19 mouse cellular contexts compared by ENCODE assay signal in genomic region chrX:121270071-121270470, GRCm38 (mm10).
DNase-seq lines count a peak whose midpoint lies in the region; ATAC-seq and TF ChIP-seq lines count a peak whose summit lies in the region.
"Had no signal": no experiment of that assay in that cellular context is flagged by ENCODE, and none has a peak within 500 bp of the region (broad histone marks: within the 10 kb centered on the region; RNA-seq: fewer than 3 reads in every experiment).

No protein-coding gene starts in this region.

- H3K9ac ChIP-seq in kidney, postnatal 0 days (ENCODE audit: low read depth, low read length) = no peak overlapping the region
- H3K9ac ChIP-seq in kidney, embryonic 14.5 days (ENCODE audit: low read depth, low read length) = no peak overlapping the region
- H3K9ac ChIP-seq in MEL (ENCODE audit: control insufficient read depth, low read depth, low read length, poor library complexity, severe bottlenecking) = no peak overlapping the region
- H3K9ac ChIP-seq: forebrain, embryonic 13.5 days; kidney, embryonic 15.5 days had no signal

- no peak overlapping the region for H3K27ac ChIP-seq in kidney, postnatal 0 days
- H3K27ac ChIP-seq in kidney, embryonic 14.5 days (ENCODE audit: low read depth, low read length) = no peak overlapping the region
- no peak overlapping the region for H3K27ac ChIP-seq in MEL (ENCODE audit: control insufficient read depth, low read depth, low read length)
- H3K27ac ChIP-seq: forebrain, embryonic 13.5 days; gastrocnemius, adult 2 months; heart, adult 2 months; kidney, embryonic 15.5 days had no signal

- peak; percentile 37 for TF ChIP-seq RAD21 in MEL (IDR thresholded peaks at IDR 0.05; ENCODE audit: low read depth, low read length)

- no peak overlapping the region for H3K4me3 ChIP-seq in kidney, postnatal 0 days (replicated peaks; ENCODE audit: low read depth, low read length)
- H3K4me3 ChIP-seq in kidney, embryonic 14.5 days (ENCODE audit: low read length) = no peak overlapping the region
- H3K4me3 ChIP-seq in MEL (ENCODE audit: control insufficient read depth in 1 of 2, insufficient read depth in 1 of 2, low read depth in 2 of 2, low read length in 2 of 2) = no peak overlapping the region
- H3K4me3 ChIP-seq: forebrain, embryonic 13.5 days; gastrocnemius, adult 2 months; heart, adult 2 months; kidney, embryonic 15.5 days; myocyte had no signal

- no peaks in the 10 kb centered on the region for H3K9me3 ChIP-seq in kidney, postnatal 0 days (replicated peaks; ENCODE audit: low read length)
- no peaks in the 10 kb centered on the region for H3K9me3 ChIP-seq in kidney, embryonic 14.5 days (ENCODE audit: control insufficient read depth, low read length)
- H3K9me3 ChIP-seq in MEL (replicated peaks; ENCODE audit: insufficient read depth, low read length) = no peaks in the 10 kb centered on the region
- H3K9me3 ChIP-seq: forebrain, embryonic 13.5 days; kidney, embryonic 15.5 days had no signal

- no peak overlapping the region for H3K4me2 ChIP-seq in kidney, postnatal 0 days (ENCODE audit: low read length)
- no peak overlapping the region for H3K4me2 ChIP-seq in kidney, embryonic 14.5 days (replicated peaks; ENCODE audit: low read depth, low read length)
- H3K4me2 ChIP-seq: forebrain, embryonic 13.5 days; kidney, embryonic 15.5 days; liver, embryonic 11.5 days had no signal

- H3K36me3 ChIP-seq in kidney, postnatal 0 days (ENCODE audit: insufficient read depth, low read length) = no peaks in the 10 kb centered on the region
- no peaks in the 10 kb centered on the region for H3K36me3 ChIP-seq in kidney, embryonic 14.5 days (ENCODE audit: control insufficient read depth, insufficient read depth, low read length)
- peaks cover 0 to 5% of the 10 kb centered on the region in 2 experiments; a peak in 2 of 4 replicates for H3K36me3 ChIP-seq in MEL (ENCODE audit: control insufficient read depth in 1 of 2, insufficient read depth in 2 of 2, low read length in 2 of 2)
- H3K36me3 ChIP-seq: kidney, embryonic 15.5 days had no signal

- TF ChIP-seq POLR2A in MEL (IDR thresholded peaks at IDR 0.05; ENCODE audit: control insufficient read depth in 1 of 2, insufficient read depth in 1 of 2, low read depth in 1 of 2, low read length in 2 of 2, poor library complexity in 1 of 2) = no peak

- peak; percentile 20 for DNase-seq in embryo, embryonic 11 days
- no peak for DNase-seq in embryo, embryonic 10.5 days (ENCODE audit: low spot score)
- DNase-seq in kidney, postnatal 0 days (ENCODE audit: low spot score) = peak; percentile 1
- DNase-seq in MEL (ENCODE audit: low read depth, low spot score) = peak; percentile 79
- peak; percentile 21 for DNase-seq in large intestine, adult 2 months (ENCODE audit: low read depth, low spot score)
- DNase-seq in urinary bladder, postnatal 10 days (ENCODE audit: low spot score) = no peak
- DNase-seq in cerebellum, adult 11-12 months = no peak
- DNase-seq: adrenal gland, postnatal 14 days; cerebellum, postnatal 14 days; gastrocnemius, adult 2 months; heart, adult 2 months; right cerebral cortex, postnatal 25 days; thymus, postnatal 36 days had no signal

- no peak for ATAC-seq in kidney, postnatal 0 days (replicated peaks; ENCODE audit: low FRiP score, low read depth)
- no peak for ATAC-seq in kidney, embryonic 14.5 days (ENCODE audit: low FRiP score, low TSS enrichment)
- ATAC-seq: forebrain, embryonic 13.5 days; lung, postnatal 0 days had no signal

- no peak for TF ChIP-seq CTCF in kidney, postnatal 0 days (IDR thresholded peaks at IDR 0.05; ENCODE audit: low read depth)
- peak in 1 of 3 experiments; percentile 14; a peak in 2 of 6 replicates for TF ChIP-seq CTCF in MEL (IDR thresholded peaks at IDR 0.05 in 2 of 3, conservative IDR thresholded peaks at IDR 0.05 in 1 of 3; ENCODE audit: control insufficient read depth in 1 of 3, insufficient read depth in 1 of 3, low read depth in 2 of 3, low read length in 3 of 3, poor library complexity in 1 of 3, severe bottlenecking in 1 of 3)

- no peak for TF ChIP-seq EP300 in MEL (IDR thresholded peaks at IDR 0.05; ENCODE audit: low read depth in 1 of 2, low read length in 2 of 2)

- no peaks in the 10 kb centered on the region for H3K27me3 ChIP-seq in kidney, postnatal 0 days (ENCODE audit: insufficient read depth, low read length)
- H3K27me3 ChIP-seq in kidney, embryonic 14.5 days (ENCODE audit: control insufficient read depth, insufficient read depth, low read length) = no peaks in the 10 kb centered on the region
- no peaks in the 10 kb centered on the region for H3K27me3 ChIP-seq in MEL (ENCODE audit: control insufficient read depth in 1 of 2, insufficient read depth in 2 of 2, low read length in 2 of 2)
- H3K27me3 ChIP-seq: forebrain, embryonic 13.5 days; kidney, embryonic 15.5 days had no signal

- H3K4me1 ChIP-seq in kidney, postnatal 0 days (replicated peaks; ENCODE audit: insufficient read depth, low read length) = no peaks in the 10 kb centered on the region
- no peaks in the 10 kb centered on the region for H3K4me1 ChIP-seq in kidney, embryonic 14.5 days (ENCODE audit: control insufficient read depth, insufficient read depth, low read length)
- peaks cover 0 to 4% of the 10 kb centered on the region in 2 experiments; a peak in 1 of 4 replicates for H3K4me1 ChIP-seq in MEL (ENCODE audit: control insufficient read depth in 1 of 2, insufficient read depth in 2 of 2, low read length in 2 of 2)
- H3K4me1 ChIP-seq: forebrain, embryonic 13.5 days; kidney, embryonic 15.5 days had no signal

- no peaks in the 10 kb centered on the region for H3K79me2 ChIP-seq in MEL (ENCODE audit: control insufficient read depth, insufficient read depth, low read length, poor library complexity)

TF ChIP-seq in MEL, 35 proteins besides CTCF, POLR2A, EP300 and RAD21:
- TF ChIP-seq E2F4 (IDR thresholded peaks at IDR 0.05; ENCODE audit: borderline replicate concordance, low read depth, low read length) (no peak), GABPA (IDR thresholded peaks at IDR 0.05; ENCODE audit: low read depth, low read length) (no peak), SIN3A (IDR thresholded peaks at IDR 0.05; ENCODE audit: low read length) (no peak), SMC3 (IDR thresholded peaks at IDR 0.05; ENCODE audit: low read depth, low read length) (peak; percentile 34; the same call in 1 of the 2 replicates), BHLHE40 (IDR thresholded peaks at IDR 0.05; ENCODE audit: borderline replicate concordance, low read depth, low read length) (no peak), USF2 (IDR thresholded peaks at IDR 0.05; ENCODE audit: borderline replicate concordance in 1 of 2, insufficient read depth in 1 of 2, low read depth in 1 of 2, low read length in 2 of 2) (no peak), ZNF384 (IDR thresholded peaks at IDR 0.05; ENCODE audit: low read depth, low read length) (peak; percentile 47; the same call in 1 of the 2 replicates), ZC3H11A (IDR thresholded peaks at IDR 0.05; ENCODE audit: low read depth, low read length) (0 out of 2 replicates have a peak, but pooled peaks have one; percentile 22)

Comparison
In these comparisons a context has a peak if more than half of its experiments do, and no peak if none do; other contexts are left out.
1. DNase-seq: peak in embryo, embryonic 11 days (single experiment), kidney, postnatal 0 days (single experiment), MEL (single experiment) and large intestine, adult 2 months (single experiment); none in embryo, embryonic 10.5 days (single experiment), urinary bladder, postnatal 10 days (single experiment) and cerebellum, adult 11-12 months (single experiment).